Mouse (Mus musculus) bone marrow macrophage, adult 2 months (primary cell): ENCODE measurements at regions not wholly inside any gene's neighbourhood (a gene's known extent, or its start where the extent isn't known, plus 50 kb on each side); places are given as distances from the start of the nearest gene placed in this dataset.

Source experiments
- CTCF ChIP-seq: IDR thresholded peaks from 2 replicates; pipeline ENCODE4 v1.5.1; 2012; ENCODE audit warnings: low read depth, mild to moderate bottlenecking, low read length, moderate library complexity
- POLR2A ChIP-seq: IDR thresholded peaks from 2 replicates; pipeline ENCODE4 v1.6.1; 2012; ENCODE audit warnings: mild to moderate bottlenecking, low read depth, low read length, borderline replicate concordance

- no peak for TF ChIP-seq POLR2A
- no peak for TF ChIP-seq CTCF
Measured at GRCm38 (mm10) chr1:94183876-94184275, 131.5 kb upstream of the Pdcd1 start.
